Mouse (Mus musculus) retina, embryonic 14.5 days (tissue): Measurements from ENCODE around the gene Lims1.

Experiments used
- DNase-seq: peaks from one replicate; pipeline ENCODE4 v3.0.0-alpha.2; 2015; ENCODE audit warnings: low spot score

Lims1 gene

GRCm38 (mm10) chr10:58383761-58384160, 60.5 kb downstream of the Lims1 start:
- DNase-seq = no peak

GRCm38 (mm10) chr10:58385629-58386028, 62.4 kb downstream of the Lims1 start:
- DNase-seq = no peak

- no peak for DNase-seq
Measured at GRCm38 (mm10) chr10:58386997-58387396, 63.7 kb downstream of the Lims1 start.

GRCm38 (mm10) chr10:58388648-58389047, 65.4 kb downstream of the Lims1 start:
- no peak for DNase-seq

GRCm38 (mm10) chr10:58389151-58389550, 65.9 kb downstream of the Lims1 start:
- no peak for DNase-seq

- DNase-seq = no peak
Measured at GRCm38 (mm10) chr10:58392435-58392834, 69.2 kb downstream of the Lims1 start.

GRCm38 (mm10) chr10:58393026-58394014, 70.1 kb downstream of the Lims1 start:
- DNase-seq = no peak

GRCm38 (mm10) chr10:58394170-58394569, 70.9 kb downstream of the Lims1 start:
- DNase-seq = no peak

GRCm38 (mm10) chr10:58395315-58395714, 72.0 kb downstream of the Lims1 start:
- no peak for DNase-seq

- DNase-seq = no peak
Measured at GRCm38 (mm10) chr10:58395723-58396122, 72.5 kb downstream of the Lims1 start.

- DNase-seq = no peak
Measured at GRCm38 (mm10) chr10:58396600-58396999, 73.3 kb downstream of the Lims1 start.

- no peak for DNase-seq
Measured at GRCm38 (mm10) chr10:58398941-58399340, 75.7 kb downstream of the Lims1 start.

- DNase-seq = no peak
Measured at GRCm38 (mm10) chr10:58401838-58402237, 78.6 kb downstream of the Lims1 start.

GRCm38 (mm10) chr10:58404639-58405038, 81.4 kb downstream of the Lims1 start:
- no peak for DNase-seq

GRCm38 (mm10) chr10:58405285-58405948, 82.2 kb downstream of the Lims1 start:
- no peak for DNase-seq

GRCm38 (mm10) chr10:58405949-58406305, 82.7 kb downstream of the Lims1 start:
- DNase-seq = no peak

- no peak for DNase-seq
Measured at GRCm38 (mm10) chr10:58412331-58412730, 89.1 kb downstream of the Lims1 start.

- DNase-seq = no peak
Measured at GRCm38 (mm10) chr10:58412852-58413251, 89.6 kb downstream of the Lims1 start.

GRCm38 (mm10) chr10:58416702-58417101, 93.4 kb downstream of the Lims1 start:
- no peak for DNase-seq

GRCm38 (mm10) chr10:58418290-58418971, 95.2 kb downstream of the Lims1 start:
- no peak for DNase-seq

- DNase-seq = no peak
Measured at GRCm38 (mm10) chr10:58427930-58428329, 104.7 kb downstream of the Lims1 start.

GRCm38 (mm10) chr10:58445850-58446249, 122.6 kb downstream of the Lims1 start:
- DNase-seq = no peak
